ENCODE assay signal across 8 mouse cellular contexts in the genomic region with DNA sequence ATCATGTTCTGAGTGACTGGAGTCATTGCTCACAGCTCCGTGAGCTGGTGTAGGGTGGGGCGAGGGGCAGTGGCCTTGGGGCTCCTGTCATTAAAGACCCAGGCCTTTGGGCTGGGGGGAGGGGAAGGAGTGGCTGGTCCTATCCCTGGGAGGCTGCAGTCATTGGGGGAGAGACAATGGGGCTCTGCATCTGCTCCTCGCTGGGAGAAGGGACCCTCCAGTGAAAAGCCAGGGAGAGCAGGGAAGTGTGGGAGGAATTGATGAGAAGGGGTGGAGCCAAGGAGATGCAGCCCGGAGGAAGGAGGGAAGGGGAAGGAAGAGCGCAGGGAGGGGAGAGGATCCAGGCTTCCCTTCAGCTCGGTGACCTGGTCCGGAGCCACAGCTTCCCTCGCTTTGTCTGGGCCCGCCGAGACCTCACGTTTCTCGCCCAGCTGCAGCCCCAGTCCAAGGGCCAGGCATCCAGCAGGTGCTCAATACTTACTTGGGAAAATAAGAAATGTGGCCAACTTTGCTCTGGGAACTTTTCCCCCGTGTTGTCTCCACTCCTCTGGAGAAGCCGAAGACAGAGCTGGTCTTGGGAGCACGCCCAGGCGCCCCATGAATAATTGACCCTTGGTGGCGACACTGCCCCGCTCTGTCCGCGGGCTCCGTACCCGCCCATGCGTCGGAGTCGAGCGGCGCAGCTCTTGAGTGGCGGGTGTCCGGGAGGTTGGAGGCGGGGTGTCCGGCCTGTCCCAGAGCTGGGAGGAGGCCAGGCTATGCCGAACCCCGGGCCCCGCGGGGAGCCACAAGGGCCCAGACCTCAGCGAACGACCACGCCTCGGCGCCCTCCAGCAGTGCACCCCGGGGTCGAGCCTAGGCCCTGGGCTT. TPM values are rescaled to one million over a fixed set of nuclear protein-coding genes. Genes with fewer than 3 reads are reported as not detected.
DNase-seq lines count a peak whose midpoint lies in the region; ATAC-seq lines count a peak whose summit lies in the region.

Gene Zfp710 (plus strand): TSS at position 294 of the 870 bp plus-strand sequence.

- 1% methylated on average over 42 of the region's 42 CpGs for WGBS in intestine, embryonic 14.5 days
- WGBS in midbrain, embryonic 10.5 days, result under 1% methylated on average over 42 of the region's 42 CpGs

- peaks cover 22% of the 10 kb centered on the region for H3K4me1 ChIP-seq in intestine, embryonic 14.5 days (replicated peaks; ENCODE audit: control insufficient read depth, insufficient read depth, low read length)
- H3K4me1 ChIP-seq in midbrain, embryonic 10.5 days, result peaks cover 45% of the 10 kb centered on the region

- no peaks in the 10 kb centered on the region for H3K27me3 ChIP-seq in intestine, embryonic 14.5 days (replicated peaks; ENCODE audit: control insufficient read depth, insufficient read depth, low read length)
- H3K27me3 ChIP-seq in midbrain, embryonic 10.5 days (ENCODE audit: low read depth, poor library complexity, severe bottlenecking), result no peaks in the 10 kb centered on the region

- H3K27ac ChIP-seq in intestine, embryonic 14.5 days (ENCODE audit: low read depth), result peak within 1 kb of the TSS; percentile 92
- peak within 1 kb of the TSS; percentile 99 for H3K27ac ChIP-seq in midbrain, embryonic 10.5 days (replicated peaks)

- intact Hi-C loops in left cerebral cortex, postnatal 4 days (cut with DNase I), result loop anchor here (5.0 kb wide), 1 partner anchor 48 kb away; no protein-coding TSS in a partner anchor

- no peaks in the 10 kb centered on the region for H3K9me3 ChIP-seq in intestine, embryonic 14.5 days (ENCODE audit: control insufficient read depth, low read length)
- no peaks in the 10 kb centered on the region for H3K9me3 ChIP-seq in midbrain, embryonic 10.5 days (replicated peaks)

- peak within 1 kb of the TSS; percentile 90 for H3K9ac ChIP-seq in intestine, embryonic 14.5 days (ENCODE audit: low read length)

- peak within 1 kb of the TSS; percentile 99 for H3K4me2 ChIP-seq in intestine, embryonic 14.5 days (ENCODE audit: low read length)

- peak; percentile 83 for ATAC-seq in intestine, embryonic 14.5 days (replicated peaks; ENCODE audit: low FRiP score, low TSS enrichment, low read depth)
- no peak for ATAC-seq in CD4-positive, CD25-positive, alpha-beta regulatory T cell, adult 4 months

- H3K4me3 ChIP-seq in intestine, embryonic 14.5 days (ENCODE audit: low read depth, low read length), result peak within 1 kb of the TSS; percentile 66
- H3K4me3 ChIP-seq in midbrain, embryonic 10.5 days, result peak within 1 kb of the TSS; percentile 95

- peak; percentile 94 to 96 for DNase-seq in adrenal gland, adult (ENCODE audit: inconsistent age in 2 of 2, low spot score in 1 of 2)
- DNase-seq in embryo, embryonic 11.5 days (ENCODE audit: low read depth, low spot score), result peak; percentile 61
- peak; percentile 89 for DNase-seq in gastrocnemius, postnatal 25 days
- peak; percentile 86 for DNase-seq in intestine, embryonic 14.5 days (ENCODE audit: low spot score)
- DNase-seq in left cerebral cortex, postnatal 4 days, result peak; percentile 78
- peak; percentile 90 for DNase-seq in midbrain, embryonic 10.5 days (ENCODE audit: low spot score)
- DNase-seq in right cerebral cortex, postnatal 4 days, result peak; percentile 54

- no peaks in the 10 kb centered on the region for H3K36me3 ChIP-seq in intestine, embryonic 14.5 days (ENCODE audit: control insufficient read depth, insufficient read depth, low read length)
- peaks cover 8% of the 10 kb centered on the region for H3K36me3 ChIP-seq in midbrain, embryonic 10.5 days

RNA-seq across cellular contexts. Expression of gene Zfp710, which starts in this region (rescaled TPM):
- 10 to 100 TPM; 20.8 to 27.9 TPM for total RNA-seq in gastrocnemius, postnatal 25 days (2021)
- 16.9 and 18.9 TPM in 2 replicates for polyA plus RNA-seq in intestine, embryonic 14.5 days (2014; fragmentation: Nextera tagmentation; extraction: Ambion mirVana)
- 10 to 100 TPM; 19.3 to 23.7 TPM for total RNA-seq in left cerebral cortex, postnatal 4 days (2021)
- polyA plus RNA-seq in midbrain, embryonic 10.5 days (2016; fragmentation: Nextera tagmentation; extraction: Ambion mirVana), result 32.7 and 34.2 TPM in 2 replicates
- polyA plus RNA-seq in CD4-positive, CD25-positive, alpha-beta regulatory T cell, adult 4 months (2017; shearing (Covaris generic)), result 1 to 10 TPM; 4.1 to 7.0 TPM
